Mouse (Mus musculus) duodenum, adult 2 months (tissue): ENCODE data around the gene Tyk2. TPM values are rescaled to one million over a fixed set of nuclear protein-coding genes. Genes with fewer than 3 reads are reported as not detected.

Experiments
- polyA plus RNA-seq: library from polyadenylated mRNA; depleted of rRNA; stranded (reverse); fragments of >200 nt; gene quantifications from 2 replicates; pipeline ENCODE4 v1.2.3, GENCODE M21; 2012; ENCODE audit warnings: low replicate concordance; rRNA removed

The Tyk2 gene
- polyA plus RNA-seq: 21.7 and 25.1 TPM in 2 replicates

GRCm38 (mm10) chr9:21131059-21131956 lies at the start of gene Tyk2:
Gene Tyk2 (minus strand): TSS chr9:21131243.

GRCm38 (mm10) chr9:21165041-21165951 lies 34.3 kb upstream of the Tyk2 start, which contains the start of gene Pde4a:
Gene Pde4a (plus strand): TSS chr9:21165714.

GRCm38 (mm10) chr9:21149654-21150419 lies 18.8 kb upstream of the Tyk2 start, which contains the start of gene Cdc37:
Gene Cdc37 (minus strand): TSS chr9:21149982.

GRCm38 (mm10) chr9:21091707-21092320 lies 39.2 kb downstream of the Tyk2 start, which contains the start of the genes Gm38431 and Raver1:
Gene Gm38431 (minus strand): TSS chr9:21091997.
Gene Raver1 (minus strand): TSS chr9:21092008.

GRCm38 (mm10) chr9:21073044-21073840 lies 57.8 kb downstream of the Tyk2 start, which contains the start of the genes Gm49373 and Fdx1l:
Gene Gm49373 (minus strand): TSS chr9:21073096.
Gene Fdx1l (minus strand): TSS chr9:21073614.

GRCm38 (mm10) chr9:21067006-21067684 lies 63.9 kb downstream of the Tyk2 start, which contains the start of gene Zglp1:
Gene Zglp1 (minus strand): TSS chr9:21067093.

Other genes with a start within 250 kb of the Tyk2 start
- gene Ppan, start 243.1 kb downstream of the Tyk2 start, polyA plus RNA-seq: 42.0 and 95.8 TPM in 2 replicates
- 85.5 and 104 TPM in 2 replicates for gene Eif3g, start 232.6 kb downstream of the Tyk2 start, polyA plus RNA-seq
- gene Dnmt1, start 171.4 kb downstream of the Tyk2 start, polyA plus RNA-seq: 18.2 and 20.2 TPM in 2 replicates
- gene S1pr2, start 154.5 kb downstream of the Tyk2 start, polyA plus RNA-seq: 1.6 and 2.6 TPM in 2 replicates
- 130 and 187 TPM in 2 replicates for gene Mrpl4, start 128.5 kb downstream of the Tyk2 start, polyA plus RNA-seq
- gene Icam1, start 115.3 kb downstream of the Tyk2 start, polyA plus RNA-seq: 6.5 TPM in 2 replicates
- 0.14 and 0.83 TPM in 2 replicates for gene Icam4, start 101.9 kb downstream of the Tyk2 start, polyA plus RNA-seq
- 0.13 TPM in 2 replicates for gene Icam5, start 99.2 kb downstream of the Tyk2 start, polyA plus RNA-seq
- gene Zglp1, start 64.2 kb downstream of the Tyk2 start, polyA plus RNA-seq: 0.25 and 0.50 TPM in 2 replicates
- 0.15 and 0.40 TPM in 2 replicates for gene Gm49373, start 58.1 kb downstream of the Tyk2 start, polyA plus RNA-seq
- 29.2 and 69.8 TPM in 2 replicates for gene Fdx1l, start 57.6 kb downstream of the Tyk2 start, polyA plus RNA-seq
- gene Gm38431, start 39.2 kb downstream of the Tyk2 start, polyA plus RNA-seq: 13.2 and 24.6 TPM in 2 replicates
- 70.5 and 116 TPM in 2 replicates for gene Raver1, start 39.2 kb downstream of the Tyk2 start, polyA plus RNA-seq
- gene Cdc37, start 18.7 kb upstream of the Tyk2 start, polyA plus RNA-seq: 16.3 and 27.9 TPM in 2 replicates
- 2.9 and 4.7 TPM in 2 replicates for gene Pde4a, start 34.5 kb upstream of the Tyk2 start, polyA plus RNA-seq
- gene Keap1, start 108.1 kb upstream of the Tyk2 start, polyA plus RNA-seq: 68.3 and 85.9 TPM in 2 replicates
- gene S1pr5, start 117.2 kb upstream of the Tyk2 start, polyA plus RNA-seq: 0.13 and 0.16 TPM in 2 replicates
- 75.4 and 213 TPM in 2 replicates for gene Atg4d, start 134.1 kb upstream of the Tyk2 start, polyA plus RNA-seq
- gene Kri1, start 156.7 kb upstream of the Tyk2 start, polyA plus RNA-seq: 8.6 and 13.3 TPM in 2 replicates
- 15.2 and 22.1 TPM in 2 replicates for gene Cdkn2d, start 160.2 kb upstream of the Tyk2 start, polyA plus RNA-seq
- gene Ap1m2, start 181.1 kb upstream of the Tyk2 start, polyA plus RNA-seq: 55.7 and 57.9 TPM in 2 replicates
- gene Slc44a2, start 189.5 kb upstream of the Tyk2 start, polyA plus RNA-seq: 9.2 and 13.8 TPM in 2 replicates
- 17.3 and 20.4 TPM in 2 replicates for gene Ilf3, start 236.6 kb upstream of the Tyk2 start, polyA plus RNA-seq